Mouse (Mus musculus): ENCODE results near the gene Rin3.

GRCm38 (mm10) chr12:102348447-102348846, 65.6 kb downstream of the Rin3 start:
- TF ChIP-seq POLR2A (IDR thresholded peaks at IDR 0.05; ENCODE audit: low read depth, low read length), result no peak
- no peak for TF ChIP-seq CTCF (IDR thresholded peaks at IDR 0.05; ENCODE audit: borderline replicate concordance, insufficient read depth, low read length)
